Mouse (Mus musculus): ENCODE data around the gene Crocc2.
A peak's percentile ranks its signal among the peaks of the same experiment; 100 is the strongest.
"Not testable (repeated sequence)": the region's sequence is repeated elsewhere in the genome, so short reads cannot be mapped to it uniquely, and the experiment has no call there.

Gene Crocc2

GRCm38 (mm10) chr1:93197454-93197853, 28.9 kb downstream of the Crocc2 start:
- H3K27me3 ChIP-seq (ENCODE audit: insufficient read depth, low read length): peaks cover 18% of the 10 kb centered on the region
- H3K4me3 ChIP-seq (replicated peaks; ENCODE audit: low read length): 0 out of 2 replicates have a peak overlapping the region, but pooled peaks have one; percentile 17
- H3K9me3 ChIP-seq (ENCODE audit: low read length): peaks cover 15% of the 10 kb centered on the region
- H3K36me3 ChIP-seq (ENCODE audit: insufficient read depth, low read length): not testable (repeated sequence)
- peaks cover 79% of the 10 kb centered on the region for H3K4me1 ChIP-seq (replicated peaks; ENCODE audit: low read depth, low read length)
- peak; percentile 5; the same call in 1 of the 2 replicates for TF ChIP-seq NANOG (IDR thresholded peaks at IDR 0.05; ENCODE audit: borderline replicate concordance, low read length)

GRCm38 (mm10) chr1:93197916-93198315, 29.4 kb downstream of the Crocc2 start:
- H3K4me3 ChIP-seq (replicated peaks; ENCODE audit: low read length): 0 out of 2 replicates have a peak overlapping the region, but pooled peaks have one; percentile 3
- H3K4me1 ChIP-seq (replicated peaks; ENCODE audit: low read depth, low read length): peaks cover 74% of the 10 kb centered on the region
- H3K36me3 ChIP-seq (ENCODE audit: insufficient read depth, low read length): no peaks in the 10 kb centered on the region
- peaks cover 15% of the 10 kb centered on the region for H3K9me3 ChIP-seq (ENCODE audit: low read length)
- peaks cover 16% of the 10 kb centered on the region for H3K27me3 ChIP-seq (ENCODE audit: insufficient read depth, low read length)
- no peak for TF ChIP-seq NANOG (IDR thresholded peaks at IDR 0.05; ENCODE audit: borderline replicate concordance, low read length)
- no peak for TF ChIP-seq CTCF (conservative IDR thresholded peaks at IDR 0.05; ENCODE audit: low read length)
- TF ChIP-seq POU5F1 (IDR thresholded peaks at IDR 0.05; ENCODE audit: borderline replicate concordance, low read length): no peak

GRCm38 (mm10) chr1:93206277-93206970, 37.9 kb downstream of the Crocc2 start:
- peak overlapping the region; percentile 77 for H3K4me3 ChIP-seq (replicated peaks; ENCODE audit: low read length)
- H3K9me3 ChIP-seq (ENCODE audit: low read length): no peaks in the 10 kb centered on the region
- H3K27me3 ChIP-seq (ENCODE audit: insufficient read depth, low read length): peaks cover 5% of the 10 kb centered on the region; the same call in 1 of the 2 replicates
- H3K4me1 ChIP-seq (replicated peaks; ENCODE audit: low read depth, low read length): peaks cover 84% of the 10 kb centered on the region
- H3K36me3 ChIP-seq (ENCODE audit: insufficient read depth, low read length): peaks cover 9% of the 10 kb centered on the region; the same call in 1 of the 2 replicates
- TF ChIP-seq CTCF (conservative IDR thresholded peaks at IDR 0.05; ENCODE audit: low read length): no peak
- no peak for TF ChIP-seq POU5F1 (IDR thresholded peaks at IDR 0.05; ENCODE audit: borderline replicate concordance, low read length)
- no peak for TF ChIP-seq NANOG (IDR thresholded peaks at IDR 0.05; ENCODE audit: borderline replicate concordance, low read length)

- Histone ChIP-seq H3K4me3 (replicated peaks; ENCODE audit: low read length) (peak overlapping the region; percentile 77), H3K4me1 (replicated peaks; ENCODE audit: low read depth, low read length) (peaks cover 90% of the 10 kb centered on the region), H3K27me3 (ENCODE audit: insufficient read depth, low read length) (peaks cover 5% of the 10 kb centered on the region; the same call in 1 of the 2 replicates), H3K36me3 (ENCODE audit: insufficient read depth, low read length) (peaks cover 9% of the 10 kb centered on the region; the same call in 1 of the 2 replicates), H3K9me3 (ENCODE audit: low read length) (no peaks in the 10 kb centered on the region)
- TF ChIP-seq CTCF (conservative IDR thresholded peaks at IDR 0.05; ENCODE audit: low read length): no peak
- no peak for TF ChIP-seq NANOG (IDR thresholded peaks at IDR 0.05; ENCODE audit: borderline replicate concordance, low read length)
- no peak for TF ChIP-seq POU5F1 (IDR thresholded peaks at IDR 0.05; ENCODE audit: borderline replicate concordance, low read length)
Measured at GRCm38 (mm10) chr1:93207536-93208064, 39.1 kb downstream of the Crocc2 start.

GRCm38 (mm10) chr1:93210213-93210641, 41.7 kb downstream of the Crocc2 start:
- peaks cover 100% of the 10 kb centered on the region for H3K4me1 ChIP-seq (replicated peaks; ENCODE audit: low read depth, low read length)
- H3K4me3 ChIP-seq (replicated peaks; ENCODE audit: low read length): peak overlapping the region; percentile 57
- H3K9me3 ChIP-seq (ENCODE audit: low read length): no peaks in the 10 kb centered on the region
- H3K36me3 ChIP-seq (ENCODE audit: insufficient read depth, low read length): peaks cover 20% of the 10 kb centered on the region; the same call in 1 of the 2 replicates
- 0 out of 2 replicates have a peak, but pooled peaks cover 3% of the 10 kb centered on the region for H3K27me3 ChIP-seq (ENCODE audit: insufficient read depth, low read length)
- no peak for TF ChIP-seq POU5F1 (IDR thresholded peaks at IDR 0.05; ENCODE audit: borderline replicate concordance, low read length)
- TF ChIP-seq NANOG (IDR thresholded peaks at IDR 0.05; ENCODE audit: borderline replicate concordance, low read length): no peak
- TF ChIP-seq CTCF (conservative IDR thresholded peaks at IDR 0.05; ENCODE audit: low read length): no peak

GRCm38 (mm10) chr1:93211019-93211418, 42.5 kb downstream of the Crocc2 start:
- peaks cover 100% of the 10 kb centered on the region for H3K4me1 ChIP-seq (replicated peaks; ENCODE audit: low read depth, low read length)
- 0 out of 2 replicates have a peak, but pooled peaks cover 3% of the 10 kb centered on the region for H3K27me3 ChIP-seq (ENCODE audit: insufficient read depth, low read length)
- H3K9me3 ChIP-seq (ENCODE audit: low read length): no peaks in the 10 kb centered on the region
- no peak for TF ChIP-seq NANOG (IDR thresholded peaks at IDR 0.05; ENCODE audit: borderline replicate concordance, low read length)
- no peak for TF ChIP-seq POU5F1 (IDR thresholded peaks at IDR 0.05; ENCODE audit: borderline replicate concordance, low read length)
- TF ChIP-seq CTCF (conservative IDR thresholded peaks at IDR 0.05; ENCODE audit: low read length): no peak
- peak overlapping the region; percentile 32; the same call in 1 of the 2 replicates for H3K4me3 ChIP-seq (replicated peaks; ENCODE audit: low read length)
- peaks cover 20% of the 10 kb centered on the region; the same call in 1 of the 2 replicates for H3K36me3 ChIP-seq (ENCODE audit: insufficient read depth, low read length)

- Histone ChIP-seq H3K4me1 (replicated peaks; ENCODE audit: low read depth, low read length) (peaks cover 100% of the 10 kb centered on the region), H3K9me3 (ENCODE audit: low read length) (no peaks in the 10 kb centered on the region), H3K27me3 (ENCODE audit: insufficient read depth, low read length) (0 out of 2 replicates have a peak, but pooled peaks cover 3% of the 10 kb centered on the region), H3K36me3 (ENCODE audit: insufficient read depth, low read length) (peaks cover 20% of the 10 kb centered on the region; the same call in 1 of the 2 replicates), H3K4me3 (replicated peaks; ENCODE audit: low read length) (peak overlapping the region; percentile 32; the same call in 1 of the 2 replicates)
- TF ChIP-seq CTCF (conservative IDR thresholded peaks at IDR 0.05; ENCODE audit: low read length): no peak
Measured at GRCm38 (mm10) chr1:93211549-93212220, 43.2 kb downstream of the Crocc2 start.

- no peaks in the 10 kb centered on the region for H3K9me3 ChIP-seq (ENCODE audit: low read length)
- peaks cover 20% of the 10 kb centered on the region; the same call in 1 of the 2 replicates for H3K36me3 ChIP-seq (ENCODE audit: insufficient read depth, low read length)
- H3K4me1 ChIP-seq (replicated peaks; ENCODE audit: low read depth, low read length): peaks cover 100% of the 10 kb centered on the region
- H3K4me3 ChIP-seq (replicated peaks; ENCODE audit: low read length): 0 out of 2 replicates have a peak overlapping the region, but pooled peaks have one; percentile 32
- 0 out of 2 replicates have a peak, but pooled peaks cover 3% of the 10 kb centered on the region for H3K27me3 ChIP-seq (ENCODE audit: insufficient read depth, low read length)
- TF ChIP-seq POU5F1 (IDR thresholded peaks at IDR 0.05; ENCODE audit: borderline replicate concordance, low read length) (no peak), CTCF (conservative IDR thresholded peaks at IDR 0.05; ENCODE audit: low read length) (no peak), NANOG (IDR thresholded peaks at IDR 0.05; ENCODE audit: borderline replicate concordance, low read length) (no peak)
Measured at GRCm38 (mm10) chr1:93212441-93212840, 43.9 kb downstream of the Crocc2 start.
